Mouse (Mus musculus) naive thymus-derived CD4-positive, alpha-beta T cell, adult 2 months (primary cell): ENCODE measurements around the gene Tram2.

Experiments
- DNase-seq: peaks from one replicate; pipeline ENCODE4 v3.0.0-alpha.2; 2011; ENCODE audit warnings: low read depth

Tram2 gene

DNA sequence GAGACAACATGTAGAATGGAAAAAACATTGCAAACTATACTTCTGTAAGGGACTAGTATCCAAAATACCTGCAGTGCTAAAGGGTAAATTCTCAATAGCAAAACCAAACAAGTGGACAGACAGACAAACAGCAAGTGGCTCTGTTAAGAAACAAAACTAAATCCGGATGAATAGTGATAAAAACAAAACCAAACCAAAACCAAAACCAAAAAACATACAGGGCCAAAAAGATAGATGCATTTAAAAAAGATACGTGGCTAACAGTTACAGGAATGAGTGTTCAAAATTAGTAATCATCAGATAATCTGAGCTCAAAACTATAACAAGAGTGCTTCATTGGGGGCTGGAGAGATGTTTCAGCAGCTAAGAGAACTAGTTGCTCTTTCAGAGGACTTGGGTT is 109.4 kb downstream of the Tram2 start:
- no peak for DNase-seq

GRCm38 (mm10) chr1:20954876-20955275 is 124.2 kb downstream of the Tram2 start:
- DNase-seq, result no peak

DNA sequence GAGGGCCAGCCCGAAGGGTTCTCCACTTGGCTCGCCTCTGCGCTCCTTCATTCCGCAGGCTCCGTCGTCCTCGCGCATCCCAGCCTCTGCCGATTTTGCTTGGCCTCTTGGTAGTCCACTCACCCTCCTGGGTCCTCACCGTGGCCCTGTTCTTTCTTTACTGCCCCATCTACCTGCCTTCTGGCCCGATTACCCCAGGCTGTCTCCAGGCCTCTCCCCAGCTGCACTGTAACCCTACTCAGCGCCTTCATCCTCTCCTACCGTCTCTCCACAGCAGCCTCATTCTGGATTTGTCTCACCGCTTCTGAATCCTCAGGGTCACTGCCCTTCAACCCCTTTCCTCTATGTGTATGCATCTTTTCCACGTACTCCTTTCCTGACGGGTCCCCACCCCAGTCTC is 127.2 kb downstream of the Tram2 start:
- no peak for DNase-seq

DNA sequence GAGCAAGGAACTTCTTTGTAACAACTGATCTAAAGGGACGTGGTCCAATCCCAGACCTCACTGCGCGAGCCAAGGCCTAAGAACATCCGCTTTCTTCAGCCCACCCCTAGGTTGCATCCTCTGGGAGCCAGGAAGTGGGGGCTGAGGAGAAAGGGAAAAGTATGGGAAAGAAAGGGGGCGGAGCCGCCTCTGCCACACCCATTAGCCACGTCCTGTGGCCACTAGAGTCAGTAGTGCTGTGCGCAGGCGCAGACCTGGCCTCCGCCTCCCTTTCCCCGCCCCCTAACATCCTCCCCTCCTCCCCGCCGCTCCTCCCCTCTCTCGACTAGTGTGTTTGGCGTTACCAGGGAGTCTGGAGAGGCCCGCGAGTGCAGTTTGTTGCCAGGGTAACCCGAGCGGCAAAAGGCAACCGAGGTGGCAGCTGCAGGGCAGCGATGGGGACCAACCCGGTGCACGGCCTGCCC is 127.7 kb downstream of the Tram2 start, which contains the start of gene Efhc1:
Gene Efhc1, plus strand, starts transcription at position 327 of the 464 bp plus-strand sequence.
- peak; percentile 88 for DNase-seq
